Mouse (Mus musculus) brain, embryonic 18.5 days (tissue): ENCODE measurements at regions not wholly inside any gene's neighbourhood (a gene's known extent, or its start where the extent isn't known, plus 50 kb on each side); places are given as distances from the start of the nearest gene placed in this dataset.
"Not testable (repeated sequence)": the region's sequence is repeated elsewhere in the genome, so short reads cannot be mapped to it uniquely, and the experiment has no call there.

Source experiments
- DNase-seq: peaks from one replicate; pipeline ENCODE4 v3.0.0-alpha.2; 2012; ENCODE audit warnings: low read depth, low spot score

GRCm38 (mm10) chr2:42794776-42795175, 141.4 kb upstream of the Lrp1b start:
- DNase-seq: peak; percentile 34

- DNase-seq: no peak
Measured at GRCm38 (mm10) chr2:42784065-42784464, 130.6 kb upstream of the Lrp1b start.

- not testable (repeated sequence) for DNase-seq
Measured at GRCm38 (mm10) chr2:42740513-42740912, 87.1 kb upstream of the Lrp1b start.
